In genomic region chr9:120502013-120502412, GRCm38 (mm10) we compare ENCODE assay signal across 8 mouse cellular contexts. TPM values are rescaled to one million over a fixed set of nuclear protein-coding genes. Genes with fewer than 3 reads are reported as not detected.
DNase-seq lines count a peak whose midpoint lies in the region; ATAC-seq and TF ChIP-seq lines count a peak whose summit lies in the region.

No protein-coding gene starts in this region.

- no peak overlapping the region for H3K4me2 ChIP-seq in heart, embryonic 12.5 days
- no peak overlapping the region for H3K4me2 ChIP-seq in forebrain, embryonic 14.5 days (ENCODE audit: low read length)
- H3K4me2 ChIP-seq in hindbrain, postnatal 0 days (ENCODE audit: low read depth, low read length), result no peak overlapping the region; the same call in 1 of the 2 replicates

- no peak overlapping the region for H3K4me3 ChIP-seq in heart, embryonic 12.5 days
- H3K4me3 ChIP-seq in forebrain, embryonic 14.5 days (ENCODE audit: low read depth, low read length), result no peak overlapping the region
- no peak overlapping the region for H3K4me3 ChIP-seq in hindbrain, postnatal 0 days (ENCODE audit: low read length)

- H3K27me3 ChIP-seq in heart, embryonic 12.5 days (replicated peaks), result no peaks in the 10 kb centered on the region
- H3K27me3 ChIP-seq in forebrain, embryonic 14.5 days (replicated peaks; ENCODE audit: control insufficient read depth, insufficient read depth, low read length), result no peaks in the 10 kb centered on the region
- no peaks in the 10 kb centered on the region for H3K27me3 ChIP-seq in hindbrain, postnatal 0 days (ENCODE audit: insufficient read depth, low read length)

- 10% methylated on average over 8 of the region's 8 CpGs for WGBS in heart, embryonic 12.5 days
- WGBS in forebrain, embryonic 14.5 days, result 7% methylated on average over 8 of the region's 8 CpGs
- 7% methylated on average over 8 of the region's 8 CpGs for WGBS in hindbrain, postnatal 0 days

- peaks cover under 1% of the 10 kb centered on the region; the same call in 1 of the 2 replicates for H3K4me1 ChIP-seq in heart, embryonic 12.5 days (replicated peaks)
- H3K4me1 ChIP-seq in forebrain, embryonic 14.5 days (ENCODE audit: control insufficient read depth, insufficient read depth, low read length), result no peaks in the 10 kb centered on the region
- no peaks in the 10 kb centered on the region for H3K4me1 ChIP-seq in hindbrain, postnatal 0 days (ENCODE audit: insufficient read depth, low read length)

- peak; percentile 53 to 87 for DNase-seq in heart, adult 18-20 months
- peak; percentile 82 for DNase-seq in c-Kit-positive CD71-positive TER-119-negative erythroid progenitor cells, embryonic 14.5 days (ENCODE audit: low read depth)
- DNase-seq in forebrain, embryonic 14.5 days (ENCODE audit: low spot score), result peak; percentile 95
- DNase-seq in hindbrain, postnatal 0 days (ENCODE audit: low spot score), result peak; percentile 95
- DNase-seq in left cerebral cortex, adult 18-20 months (ENCODE audit: low spot score in 2 of 2), result peak; percentile 75 to 85
- peak; percentile 69 for DNase-seq in skeletal muscle tissue, adult 2 months (ENCODE audit: low read depth, low spot score)

- no peak overlapping the region for H3K27ac ChIP-seq in heart, embryonic 12.5 days (ENCODE audit: poor library complexity, severe bottlenecking)
- no peak overlapping the region for H3K27ac ChIP-seq in forebrain, embryonic 14.5 days (ENCODE audit: low read depth, low read length)
- no peak overlapping the region for H3K27ac ChIP-seq in hindbrain, postnatal 0 days

- no peaks in the 10 kb centered on the region for H3K36me3 ChIP-seq in heart, embryonic 12.5 days
- no peaks in the 10 kb centered on the region for H3K36me3 ChIP-seq in forebrain, embryonic 14.5 days (ENCODE audit: control insufficient read depth, insufficient read depth, low read length)
- H3K36me3 ChIP-seq in hindbrain, postnatal 0 days (ENCODE audit: insufficient read depth, low read length), result no peaks in the 10 kb centered on the region

- H3K9me3 ChIP-seq in heart, embryonic 12.5 days (replicated peaks), result peaks cover 9% of the 10 kb centered on the region
- H3K9me3 ChIP-seq in forebrain, embryonic 14.5 days (replicated peaks; ENCODE audit: control insufficient read depth, low read length), result no peaks in the 10 kb centered on the region
- no peaks in the 10 kb centered on the region; the same call in 1 of the 2 replicates for H3K9me3 ChIP-seq in hindbrain, postnatal 0 days (ENCODE audit: low read length)

- peak; percentile 96 for TF ChIP-seq CTCF in hindbrain, postnatal 0 days (IDR thresholded peaks at IDR 0.05; ENCODE audit: low read depth)

- ATAC-seq in heart, embryonic 12.5 days (ENCODE audit: insufficient number of reproducible peaks, low FRiP score), result no peak
- peak; percentile 75 for ATAC-seq in forebrain, embryonic 14.5 days
- ATAC-seq in hindbrain, postnatal 0 days, result peak; percentile 63; the same call in 1 of the 2 replicates
- peak; percentile 86 for ATAC-seq in megakaryocyte progenitor cell, adult 5-6 weeks (replicated peaks; ENCODE audit: poor library complexity)

- H3K9ac ChIP-seq in heart, embryonic 12.5 days, result no peak overlapping the region
- no peak overlapping the region for H3K9ac ChIP-seq in forebrain, embryonic 14.5 days (ENCODE audit: low read length)
- H3K9ac ChIP-seq in hindbrain, postnatal 0 days (replicated peaks; ENCODE audit: low read length), result no peak overlapping the region

RNA-seq across cellular contexts. Expression of gene Eif1b, which starts 10.0 kb away (rescaled TPM):
- total RNA-seq in heart, adult 18-20 months (2021), result 10 to 100 TPM; 65.5 to 68.2 TPM
- 153 and 157 TPM in 2 replicates for polyA plus RNA-seq in heart, embryonic 12.5 days (2016; fragmentation: Nextera tagmentation; extraction: Ambion mirVana)
- polyA plus RNA-seq in forebrain, embryonic 14.5 days (2014; fragmentation: Nextera tagmentation; extraction: Ambion mirVana), result 454 and 479 TPM in 2 replicates
- 80.5 and 82.6 TPM in 2 replicates for total RNA-seq in hindbrain, postnatal 0 days (2014; rRNA removed)
- polyA plus RNA-seq in hindbrain, postnatal 0 days (2015; fragmentation: Nextera tagmentation; extraction: Ambion mirVana), result 325 and 329 TPM in 2 replicates
- total RNA-seq in left cerebral cortex, adult 18-20 months (2021), result 100 to 1,000 TPM; 198 to 202 TPM
- total RNA-seq in megakaryocyte progenitor cell, adult 5-6 weeks (2015), result 61.7 and 79.5 TPM in 2 replicates
- total RNA-seq in megakaryocyte progenitor cell, adult 5-6 weeks (2017), result 93.5 and 120 TPM in 2 replicates

RNA-seq across cellular contexts. Expression of gene Entpd3, which starts 37.6 kb away (rescaled TPM):
- not detected for total RNA-seq in heart, adult 18-20 months (2021)
- 0.14 and 0.37 TPM in 2 replicates for polyA plus RNA-seq in heart, embryonic 12.5 days (2016; fragmentation: Nextera tagmentation; extraction: Ambion mirVana)
- 1.1 and 1.5 TPM in 2 replicates for polyA plus RNA-seq in forebrain, embryonic 14.5 days (2014; fragmentation: Nextera tagmentation; extraction: Ambion mirVana)
- 4.0 and 7.0 TPM in 2 replicates for total RNA-seq in hindbrain, postnatal 0 days (2014; rRNA removed)
- polyA plus RNA-seq in hindbrain, postnatal 0 days (2015; fragmentation: Nextera tagmentation; extraction: Ambion mirVana), result 3.7 and 4.4 TPM in 2 replicates
- total RNA-seq in left cerebral cortex, adult 18-20 months (2021), result 1 to 10 TPM; 7.8 to 8.5 TPM
- total RNA-seq in megakaryocyte progenitor cell, adult 5-6 weeks (2015), result not detected in 2 replicates
- not detected in 2 replicates for total RNA-seq in megakaryocyte progenitor cell, adult 5-6 weeks (2017)
